Mouse (Mus musculus): ENCODE measurements around the gene Wbp4.

DNA sequence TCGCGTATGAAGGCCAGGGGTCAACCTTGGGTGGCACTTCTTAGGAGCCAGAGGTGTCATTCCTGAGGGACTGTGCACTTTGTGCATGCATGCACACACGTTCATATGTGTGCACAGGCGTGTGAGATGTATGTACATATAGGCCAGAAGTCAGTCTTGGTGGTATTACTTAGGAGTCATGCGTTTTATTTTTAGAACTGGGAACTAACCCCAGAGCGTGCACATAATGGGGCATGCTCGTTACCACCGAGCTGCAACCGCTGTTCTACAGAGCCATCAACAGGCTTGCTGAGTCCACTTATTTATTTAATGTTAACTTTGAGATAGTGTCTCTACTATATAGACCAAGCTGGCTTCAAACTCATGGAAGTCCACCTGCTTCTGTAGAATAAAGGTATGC, 41.1 kb upstream of the Wbp4 start:
- TF ChIP-seq CTCF (IDR thresholded peaks at IDR 0.05; ENCODE audit: low read depth) (no peak), EP300 (IDR thresholded peaks at IDR 0.05; ENCODE audit: low read depth) (no peak)
